Mouse (Mus musculus) limb, embryonic 11.5 days (tissue): ENCODE measurements around the gene Dnajc28. TPM values are rescaled to one million over a fixed set of nuclear protein-coding genes. Genes with fewer than 3 reads are reported as not detected.

Experiments used
- ATAC-seq: fragments of 200-750 bp; cut with Nextera tagmentation; 2 replicates; pipeline ENCODE4 v1.8.0; 2017; ENCODE audit warnings: low read depth; ENCODE audit not compliant: insufficient number of reproducible peaks, low FRiP score, low TSS enrichment
- DNase-seq: peaks from one replicate; pipeline ENCODE4 v3.0.0-alpha.2; 2015; ENCODE audit warnings: low spot score
- H3K27ac ChIP-seq: fragments of 300-500 bp; sonication (generic); replicated peaks from 2 replicates; pipeline ENCODE4 v1.5.1; 2014; ENCODE audit warnings: low read depth, mild to moderate bottlenecking, low read length
- H3K27me3 ChIP-seq: fragments of 300-500 bp; sonication (generic); 2 replicates; pipeline ENCODE4 v1.6.1; 2014; ENCODE audit warnings: mild to moderate bottlenecking, low read length, mixed read lengths; ENCODE audit not compliant: control insufficient read depth, insufficient read depth
- H3K36me3 ChIP-seq: fragments of 300-500 bp; sonication (generic); 2 replicates; pipeline ENCODE4 v1.6.1; 2014; ENCODE audit warnings: mild to moderate bottlenecking, low read length, moderate library complexity, mixed read lengths; ENCODE audit not compliant: control insufficient read depth, insufficient read depth
- H3K4me1 ChIP-seq: fragments of 300-500 bp; sonication (generic); 2 replicates; pipeline ENCODE4 v1.6.1; 2014; ENCODE audit warnings: low read length, mixed read lengths; ENCODE audit not compliant: control insufficient read depth, insufficient read depth
- H3K4me2 ChIP-seq: fragments of 300-500 bp; sonication (generic); 2 replicates; pipeline ENCODE4 v1.6.1; 2014; ENCODE audit warnings: low read depth, mild to moderate bottlenecking, moderate library complexity; ENCODE audit not compliant: severe bottlenecking
- H3K4me3 ChIP-seq: fragments of 300-500 bp; sonication (generic); 2 replicates; pipeline ENCODE4 v1.5.1; 2014; ENCODE audit warnings: low read depth, low read length
- H3K9ac ChIP-seq: fragments of 300-500 bp; sonication (generic); 2 replicates; pipeline ENCODE4 v1.6.1; 2014; ENCODE audit warnings: mild to moderate bottlenecking, low read length
- H3K9me3 ChIP-seq: fragments of 300-500 bp; sonication (generic); 2 replicates; pipeline ENCODE4 v1.6.1; 2016; ENCODE audit warnings: low read length; ENCODE audit not compliant: control insufficient read depth
- WGBS: fragments of 180-500 bp; shearing (Covaris S2); extraction: QIAGEN DNeasy Blood & Tissue Kit; methylation state at CpG from one replicate; pipeline ENCODE4 v1.1.7; 2014; 5-methylcytosine and 5-hydroxymethylcytosine counted together
- polyA plus RNA-seq: library from polyadenylated mRNA; unstranded; fragments of >200 nt; fragmentation: Nextera tagmentation; extraction: Ambion mirVana; gene quantifications from 2 replicates; pipeline ENCODE4 v1.2.1, GENCODE M21; 2014

Gene Dnajc28
- polyA plus RNA-seq, result 3.9 and 6.4 TPM in 2 replicates

- H3K4me3 ChIP-seq, result peak within 1 kb of the TSS; percentile 67
- no peaks in the 10 kb centered on the region for H3K9me3 ChIP-seq
- ATAC-seq, result peak; percentile 79
- H3K36me3 ChIP-seq, result peaks cover 9% of the 10 kb centered on the region; the same call in 1 of the 2 replicates
- H3K27ac ChIP-seq, result no peak within 1 kb of the TSS
- 9% methylated on average over 39 of the region's 39 CpGs for WGBS
- peak within 1 kb of the TSS; percentile 84 for H3K4me2 ChIP-seq
- DNase-seq, result peak; percentile 84
- no peaks in the 10 kb centered on the region for H3K4me1 ChIP-seq
- H3K27me3 ChIP-seq, result no peaks in the 10 kb centered on the region
- H3K9ac ChIP-seq, result peak within 1 kb of the TSS; percentile 61
These were observed at the start of gene Dnajc28 for GRCm38 (mm10) chr16:91618511-91619501. Dnajc28 (minus strand) TSS chr16:91619026.

GRCm38 (mm10) chr16:91663795-91664194, 45.0 kb upstream of the Dnajc28 start:
- Histone ChIP-seq H3K27me3 (no peaks in the 10 kb centered on the region), H3K27ac (no peak overlapping the region), H3K4me1 (no peaks in the 10 kb centered on the region), H3K4me3 (no peak overlapping the region), H3K9ac (no peak overlapping the region), H3K4me2 (no peak overlapping the region), H3K36me3 (peaks cover 30% of the 10 kb centered on the region), H3K9me3 (no peaks in the 10 kb centered on the region)
- 96% methylated on average over 3 of the region's 3 CpGs for WGBS
- no peak for ATAC-seq
- DNase-seq, result no peak

GRCm38 (mm10) chr16:91662336-91662735, 43.5 kb upstream of the Dnajc28 start:
- Histone ChIP-seq H3K4me3 (no peak overlapping the region), H3K27ac (no peak overlapping the region), H3K4me2 (no peak overlapping the region), H3K9ac (no peak overlapping the region), H3K36me3 (peaks cover 44% of the 10 kb centered on the region), H3K4me1 (no peaks in the 10 kb centered on the region), H3K27me3 (no peaks in the 10 kb centered on the region), H3K9me3 (no peaks in the 10 kb centered on the region)
- WGBS, result 95% methylated on average over 16 of the region's 16 CpGs
- ATAC-seq (no peak), DNase-seq (no peak)

GRCm38 (mm10) chr16:91661397-91661796, 42.6 kb upstream of the Dnajc28 start:
- Histone ChIP-seq H3K9me3 (no peaks in the 10 kb centered on the region), H3K36me3 (peaks cover 54% of the 10 kb centered on the region), H3K27ac (no peak overlapping the region), H3K27me3 (no peaks in the 10 kb centered on the region), H3K4me2 (no peak overlapping the region), H3K9ac (no peak overlapping the region), H3K4me3 (no peak overlapping the region), H3K4me1 (no peaks in the 10 kb centered on the region)
- ATAC-seq, result no peak
- no peak for DNase-seq
- WGBS, result 81% methylated on average over 1 of the region's 1 CpGs

GRCm38 (mm10) chr16:91659798-91660197, 41.0 kb upstream of the Dnajc28 start:
- Histone ChIP-seq H3K9me3 (no peaks in the 10 kb centered on the region), H3K4me3 (no peak overlapping the region), H3K36me3 (peaks cover 70% of the 10 kb centered on the region), H3K27ac (no peak overlapping the region), H3K9ac (no peak overlapping the region), H3K4me1 (no peaks in the 10 kb centered on the region), H3K27me3 (no peaks in the 10 kb centered on the region), H3K4me2 (no peak overlapping the region)
- DNase-seq, result no peak
- 96% methylated on average over 20 of the region's 20 CpGs for WGBS
- no peak for ATAC-seq

- H3K4me1 ChIP-seq, result no peaks in the 10 kb centered on the region
- no peaks in the 10 kb centered on the region for H3K27me3 ChIP-seq
- H3K4me2 ChIP-seq, result no peak overlapping the region
- ATAC-seq (no peak), DNase-seq (no peak)
- H3K9me3 ChIP-seq, result no peaks in the 10 kb centered on the region
- H3K9ac ChIP-seq, result no peak overlapping the region
- no peak overlapping the region for H3K27ac ChIP-seq
- H3K4me3 ChIP-seq, result no peak overlapping the region
- WGBS, result 97% methylated on average over 5 of the region's 5 CpGs
- peaks cover 67% of the 10 kb centered on the region for H3K36me3 ChIP-seq
These were observed 39.6 kb upstream of the Dnajc28 start for GRCm38 (mm10) chr16:91658471-91658870.

GRCm38 (mm10) chr16:91657285-91657684, 38.5 kb upstream of the Dnajc28 start:
- Histone ChIP-seq H3K27me3 (no peaks in the 10 kb centered on the region), H3K4me2 (no peak overlapping the region), H3K9ac (no peak overlapping the region), H3K4me3 (no peak overlapping the region), H3K36me3 (peaks cover 65% of the 10 kb centered on the region), H3K27ac (no peak overlapping the region), H3K4me1 (no peaks in the 10 kb centered on the region), H3K9me3 (no peaks in the 10 kb centered on the region)
- WGBS, result 98% methylated on average over 17 of the region's 17 CpGs
- DNase-seq (no peak), ATAC-seq (no peak)

GRCm38 (mm10) chr16:91655285-91655684, 36.5 kb upstream of the Dnajc28 start:
- Histone ChIP-seq H3K36me3 (peaks cover 66% of the 10 kb centered on the region), H3K27ac (no peak overlapping the region), H3K4me2 (no peak overlapping the region), H3K27me3 (no peaks in the 10 kb centered on the region), H3K4me1 (no peaks in the 10 kb centered on the region), H3K4me3 (no peak overlapping the region), H3K9me3 (no peaks in the 10 kb centered on the region), H3K9ac (no peak overlapping the region)
- no peak for DNase-seq
- no peak for ATAC-seq
- over 99% methylated on average over 9 of the region's 9 CpGs for WGBS
